Mouse (Mus musculus) liver, postnatal 0 days (tissue): ENCODE measurements around the gene 1700088E04Rik.

Source experiments
- CTCF ChIP-seq: sonication (generic); IDR thresholded peaks from 2 replicates; pipeline ENCODE4 v1.5.1; 2016; ENCODE audit warnings: antibody characterized with exemption, low read depth
- EP300 ChIP-seq: IDR thresholded peaks from 2 replicates; pipeline ENCODE4 v1.6.1; 2016; ENCODE audit warnings: antibody characterized with exemption, low read depth, mild to moderate bottlenecking

DNA sequence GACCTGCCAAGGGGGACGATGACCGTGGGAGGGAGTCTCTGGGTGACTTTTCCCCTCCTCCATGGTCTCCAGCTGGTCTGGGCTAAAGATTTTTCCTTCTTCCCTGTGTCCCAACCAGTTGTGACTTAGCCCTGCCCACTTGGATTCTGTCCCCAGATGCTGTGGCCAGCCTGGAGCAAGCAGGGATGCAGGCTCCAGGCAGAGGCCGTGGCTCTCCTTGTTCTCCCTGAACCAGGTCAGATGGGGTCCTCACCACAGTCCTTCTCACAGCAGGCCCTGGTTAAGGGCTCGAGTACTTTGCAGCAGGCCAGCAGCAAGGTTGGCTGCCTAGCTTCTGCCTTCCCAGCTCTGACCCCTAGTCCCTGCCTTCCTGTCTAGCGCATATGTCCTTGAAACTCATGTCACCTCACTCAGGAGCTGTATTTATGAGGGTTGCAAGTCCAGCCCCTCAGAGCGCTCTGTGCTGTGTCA lies 7.8 kb downstream of the 1700088E04Rik start:
- TF ChIP-seq EP300 (no peak), CTCF (no peak)
